28 mouse cellular contexts compared by ENCODE assay signal in the genomic region with DNA sequence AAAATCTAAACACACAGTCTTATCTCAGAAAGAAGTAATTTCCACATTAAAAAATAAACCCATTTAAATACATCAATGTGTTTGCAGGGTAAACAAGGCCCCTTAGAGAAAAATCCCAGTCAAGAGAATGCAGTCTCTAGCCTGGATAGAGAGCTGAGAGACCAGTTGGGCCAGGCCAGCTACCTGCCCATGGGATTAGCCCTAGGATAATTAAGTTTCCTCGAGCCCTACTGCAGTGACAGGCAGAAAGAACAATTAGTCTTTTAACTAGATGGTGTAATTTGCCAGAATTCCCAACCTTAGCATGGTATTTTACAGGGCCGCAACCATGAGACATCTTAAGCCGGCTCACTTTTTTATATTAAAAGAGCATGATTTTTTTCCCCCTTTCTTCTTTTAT.
DNase-seq lines count a peak whose midpoint lies in the region; ATAC-seq lines count a peak whose summit lies in the region.
"Had no signal": no experiment of that assay in that cellular context is flagged by ENCODE, and none has a peak within 500 bp of the region (broad histone marks: within the 10 kb centered on the region; RNA-seq: fewer than 3 reads in every experiment).

No protein-coding gene starts in this region.

- ATAC-seq in embryonic facial prominence, embryonic 11.5 days (replicated peaks; ENCODE audit: insufficient number of reproducible peaks, low FRiP score, low TSS enrichment, low read depth) = no peak
- peak; percentile 50; the same call in 1 of the 2 replicates for ATAC-seq in forebrain, embryonic 13.5 days
- no peak for ATAC-seq in forebrain, embryonic 15.5 days (replicated peaks)
- ATAC-seq: intestine, postnatal 0 days; Patski had no signal

- H3K27me3 ChIP-seq in embryonic facial prominence, embryonic 11.5 days (ENCODE audit: control insufficient read depth, insufficient read depth, low read length) = no peaks in the 10 kb centered on the region
- H3K27me3 ChIP-seq in embryonic facial prominence, embryonic 10.5 days (replicated peaks; ENCODE audit: low read depth, poor library complexity, severe bottlenecking) = no peaks in the 10 kb centered on the region
- H3K27me3 ChIP-seq in forebrain, embryonic 13.5 days = no peaks in the 10 kb centered on the region
- H3K27me3 ChIP-seq in forebrain, embryonic 15.5 days = no peaks in the 10 kb centered on the region
- H3K27me3 ChIP-seq: CH12.LX; embryonic facial prominence, embryonic 13.5 days; heart, embryonic 13.5 days; hindbrain, embryonic 12.5 days; hindbrain, embryonic 15.5 days; Patski had no signal

- DNase-seq in embryonic facial prominence, embryonic 11.5 days (ENCODE audit: low spot score) = peak; percentile 3
- no peak for DNase-seq in embryonic facial prominence, embryonic 10.5 days (ENCODE audit: low spot score)
- peak; percentile 2 for DNase-seq in retina, embryonic 14.5 days (ENCODE audit: low spot score)
- no peak for DNase-seq in retina, postnatal 1 day
- no peak for DNase-seq in heart, postnatal 14 days
- DNase-seq: adrenal gland, postnatal 10 days; adrenal gland, postnatal 36 days; B cell, adult 2 months; cerebellum, adult 11 months; cerebellum, adult 2 months; cerebellum, adult 9-11 months; cerebellum, postnatal 25 days; embryo, embryonic 11 days; gastrocnemius, postnatal 10 days; gastrocnemius, postnatal 36 days; heart, adult 2 months; kidney, adult 2 months had no signal

- H3K9ac ChIP-seq in embryonic facial prominence, embryonic 11.5 days (replicated peaks; ENCODE audit: low read length) = no peak overlapping the region
- no peak overlapping the region for H3K9ac ChIP-seq in forebrain, embryonic 13.5 days
- no peak overlapping the region for H3K9ac ChIP-seq in forebrain, embryonic 15.5 days (replicated peaks)
- H3K9ac ChIP-seq: embryonic facial prominence, embryonic 13.5 days; heart, embryonic 13.5 days; hindbrain, embryonic 12.5 days; hindbrain, embryonic 15.5 days had no signal

- WGBS in embryonic facial prominence, embryonic 11.5 days = 39% methylated on average over 3 of the region's 3 CpGs
- WGBS in embryonic facial prominence, embryonic 10.5 days = 40% methylated on average over 3 of the region's 3 CpGs
- WGBS in forebrain, embryonic 13.5 days = 21% methylated on average over 3 of the region's 3 CpGs
- 17% methylated on average over 3 of the region's 3 CpGs for WGBS in forebrain, embryonic 15.5 days

- no peaks in the 10 kb centered on the region for H3K4me1 ChIP-seq in embryonic facial prominence, embryonic 11.5 days (ENCODE audit: control insufficient read depth, insufficient read depth, low read length)
- no peaks in the 10 kb centered on the region for H3K4me1 ChIP-seq in embryonic facial prominence, embryonic 10.5 days
- no peaks in the 10 kb centered on the region for H3K4me1 ChIP-seq in forebrain, embryonic 13.5 days
- H3K4me1 ChIP-seq in forebrain, embryonic 15.5 days = no peaks in the 10 kb centered on the region
- H3K4me1 ChIP-seq: embryonic facial prominence, embryonic 13.5 days; heart, embryonic 10.5 days; heart, embryonic 13.5 days; hindbrain, embryonic 12.5 days; hindbrain, embryonic 15.5 days had no signal

- no peaks in the 10 kb centered on the region for H3K9me3 ChIP-seq in embryonic facial prominence, embryonic 11.5 days (replicated peaks; ENCODE audit: control insufficient read depth, low read length)
- H3K9me3 ChIP-seq in embryonic facial prominence, embryonic 10.5 days = no peaks in the 10 kb centered on the region
- no peaks in the 10 kb centered on the region for H3K9me3 ChIP-seq in forebrain, embryonic 13.5 days (replicated peaks)
- H3K9me3 ChIP-seq in forebrain, embryonic 15.5 days = no peaks in the 10 kb centered on the region
- H3K9me3 ChIP-seq: embryonic facial prominence, embryonic 13.5 days; heart, embryonic 10.5 days; heart, embryonic 13.5 days; hindbrain, embryonic 12.5 days; hindbrain, embryonic 15.5 days had no signal

- no peak overlapping the region for H3K4me2 ChIP-seq in embryonic facial prominence, embryonic 11.5 days (ENCODE audit: low read depth, low read length)
- H3K4me2 ChIP-seq in forebrain, embryonic 13.5 days = no peak overlapping the region
- H3K4me2 ChIP-seq in forebrain, embryonic 15.5 days (replicated peaks) = no peak overlapping the region
- H3K4me2 ChIP-seq: embryonic facial prominence, embryonic 13.5 days; heart, embryonic 13.5 days; hindbrain, embryonic 12.5 days; hindbrain, embryonic 15.5 days had no signal

- intact Hi-C loops in heart, postnatal 14 days (cut with DNase I) = no loop called here

- H3K27ac ChIP-seq in embryonic facial prominence, embryonic 11.5 days (replicated peaks; ENCODE audit: low read depth, low read length) = no peak overlapping the region
- no peak overlapping the region for H3K27ac ChIP-seq in embryonic facial prominence, embryonic 10.5 days (replicated peaks)
- H3K27ac ChIP-seq in forebrain, embryonic 13.5 days = no peak overlapping the region
- no peak overlapping the region for H3K27ac ChIP-seq in forebrain, embryonic 15.5 days (replicated peaks)
- H3K27ac ChIP-seq: embryonic facial prominence, embryonic 13.5 days; heart, adult 2 months; heart, embryonic 10.5 days; heart, embryonic 13.5 days; hindbrain, embryonic 12.5 days; hindbrain, embryonic 15.5 days had no signal

- H3K4me3 ChIP-seq in embryonic facial prominence, embryonic 11.5 days (ENCODE audit: low read depth, low read length) = no peak overlapping the region
- no peak overlapping the region for H3K4me3 ChIP-seq in embryonic facial prominence, embryonic 10.5 days
- no peak overlapping the region for H3K4me3 ChIP-seq in forebrain, embryonic 13.5 days
- no peak overlapping the region for H3K4me3 ChIP-seq in forebrain, embryonic 15.5 days
- H3K4me3 ChIP-seq: embryonic facial prominence, embryonic 13.5 days; heart, adult 2 months; heart, embryonic 10.5 days; heart, embryonic 13.5 days; hindbrain, embryonic 12.5 days; hindbrain, embryonic 15.5 days had no signal

- no peaks in the 10 kb centered on the region for H3K36me3 ChIP-seq in embryonic facial prominence, embryonic 11.5 days (replicated peaks; ENCODE audit: control insufficient read depth, insufficient read depth, low read depth, low read length)
- H3K36me3 ChIP-seq in embryonic facial prominence, embryonic 10.5 days (replicated peaks) = no peaks in the 10 kb centered on the region
- H3K36me3 ChIP-seq in forebrain, embryonic 13.5 days (ENCODE audit: poor library complexity, severe bottlenecking) = no peaks in the 10 kb centered on the region
- no peaks in the 10 kb centered on the region for H3K36me3 ChIP-seq in forebrain, embryonic 15.5 days
- H3K36me3 ChIP-seq: embryonic facial prominence, embryonic 13.5 days; G1E; heart, embryonic 10.5 days; heart, embryonic 13.5 days; hindbrain, embryonic 12.5 days; hindbrain, embryonic 15.5 days had no signal

Comparison
In these comparisons a context has a peak if more than half of its experiments do, and no peak if none do; other contexts are left out.
1. DNase-seq: peak in embryonic facial prominence, embryonic 11.5 days (single experiment) and retina, embryonic 14.5 days (single experiment); none in embryonic facial prominence, embryonic 10.5 days (single experiment), retina, postnatal 1 day (single experiment) and heart, postnatal 14 days (0 of 2).